Mouse (Mus musculus) spleen, adult 18-20 months (tissue): ENCODE measurements at regions not wholly inside any gene's neighbourhood (a gene's known extent, or its start where the extent isn't known, plus 50 kb on each side); places are given as distances from the start of the nearest gene placed in this dataset.

Source experiments
- DNase-seq, 2 experiments: peaks; one replicate each; pipeline ENCODE4 v3.0.0; 2022; ENCODE audit warnings: mixed read lengths in 2 of 2

- DNase-seq, result no peak
Measured at GRCm38 (mm10) chr7:69810873-69811272, 555.7 kb downstream of the Nr2f2 start.

GRCm38 (mm10) chr7:69807220-69807619 lies 559.3 kb downstream of the Nr2f2 start:
- peak in 1 of 2 experiments; percentile 5 for DNase-seq

DNA sequence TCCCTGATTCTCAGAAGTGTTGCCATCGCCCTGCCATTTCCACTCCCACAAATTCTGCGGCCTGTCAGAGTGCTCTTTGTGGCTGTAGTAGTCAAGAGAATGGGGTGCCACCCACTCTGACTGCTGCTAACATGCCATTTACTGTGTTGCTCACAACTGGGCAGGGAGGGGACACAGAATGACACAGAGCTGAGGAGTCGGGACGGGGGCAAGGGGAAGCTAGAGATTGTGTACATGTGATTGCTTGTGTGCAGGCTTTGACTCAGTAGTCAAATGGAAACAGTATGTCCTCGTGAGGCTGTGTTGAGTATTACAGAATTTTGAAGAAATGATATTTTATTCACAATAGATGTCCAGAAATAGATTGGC lies 595.6 kb downstream of the Nr2f2 start:
- DNase-seq, result no peak

DNA sequence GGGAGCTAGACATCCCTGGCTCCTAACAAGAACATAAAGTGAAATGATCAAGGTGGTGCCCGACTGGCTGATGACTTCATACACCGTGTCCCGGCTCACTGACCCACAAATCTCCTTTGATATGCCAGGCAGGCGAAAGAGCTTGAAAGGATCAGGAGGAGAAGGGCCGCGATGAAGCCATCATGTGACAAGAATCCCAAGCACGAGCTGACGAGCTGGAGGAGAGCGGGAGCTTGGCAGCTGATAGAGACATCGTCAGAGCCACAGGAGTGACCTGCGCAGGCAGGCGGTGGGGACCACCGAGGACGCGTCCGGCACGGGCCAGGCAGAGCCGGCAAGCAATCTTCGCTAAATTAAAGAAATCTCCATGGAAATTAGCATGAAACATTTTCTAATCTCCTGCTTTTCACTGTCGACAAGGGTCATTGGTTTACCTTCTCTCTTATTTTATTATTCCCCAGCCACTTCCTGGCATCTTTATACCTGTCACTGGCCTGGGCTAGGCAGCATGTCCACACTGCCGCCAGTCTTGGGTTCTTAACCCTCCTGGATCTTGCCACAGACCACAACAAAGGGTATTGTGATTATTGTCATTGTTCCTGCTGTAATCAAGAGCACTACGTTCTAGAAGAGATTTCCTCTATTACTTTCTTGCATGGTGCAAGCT lies 596.1 kb downstream of the Nr2f2 start:
- no peak for DNase-seq

DNA sequence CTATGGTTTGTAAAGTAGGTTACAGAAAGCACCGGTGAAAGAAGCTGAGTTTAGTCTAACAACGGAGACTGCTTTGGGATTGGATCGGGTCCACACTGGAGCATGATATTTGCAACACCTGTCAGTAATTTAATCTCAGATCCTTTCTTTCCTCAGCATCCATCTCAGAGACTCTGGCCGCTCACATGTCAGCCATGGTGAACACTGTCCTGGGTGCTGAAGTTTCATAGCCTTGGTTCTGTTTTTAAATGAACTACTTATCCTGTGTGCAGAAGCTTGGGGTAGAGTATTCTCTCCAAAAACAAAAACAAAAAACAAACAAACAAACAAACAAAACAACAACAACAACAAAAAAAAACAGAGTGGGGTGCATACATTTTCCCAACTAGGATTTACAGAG lies 600.1 kb downstream of the Nr2f2 start:
- DNase-seq, result no peak

DNA sequence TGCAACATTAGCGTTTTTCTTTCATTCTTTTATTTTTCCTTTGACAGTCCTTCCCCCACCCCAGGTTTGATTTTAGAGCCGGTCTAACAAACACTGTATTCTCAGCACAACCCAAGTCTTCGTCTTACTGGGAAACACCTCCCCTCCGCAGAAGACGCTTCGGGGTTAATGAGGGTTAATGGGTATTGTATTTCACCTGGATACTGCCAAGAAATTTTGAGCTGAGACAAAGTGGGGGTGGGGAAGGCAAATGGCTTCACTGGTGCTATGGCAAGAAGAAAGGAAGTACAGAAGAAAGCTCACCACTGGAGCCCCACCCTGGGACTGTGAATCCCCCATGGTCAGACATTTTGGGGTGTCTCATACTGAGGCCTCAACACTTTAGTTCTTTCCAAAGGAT lies 626.0 kb downstream of the Nr2f2 start:
- DNase-seq, result no peak

GRCm38 (mm10) chr7:69738998-69739397 lies 627.5 kb downstream of the Nr2f2 start:
- no peak for DNase-seq

DNA sequence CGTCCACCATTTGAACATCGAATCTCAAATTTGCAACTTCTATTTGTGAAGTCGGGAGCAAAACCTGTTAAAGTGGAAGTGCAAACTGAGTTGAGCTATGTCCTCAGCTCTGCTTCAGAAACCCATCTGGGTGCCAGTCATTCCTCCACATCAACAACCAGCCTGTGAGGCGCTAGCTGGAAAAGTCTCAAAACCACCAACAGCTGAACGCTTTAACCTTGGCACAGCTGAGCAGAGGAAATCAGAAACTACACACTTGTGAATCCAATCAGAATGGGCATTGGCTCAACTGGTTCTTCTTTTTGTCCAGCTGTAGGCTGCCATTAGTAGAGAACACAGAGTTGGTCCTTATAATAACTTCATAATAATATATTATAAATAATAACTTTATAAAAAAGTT lies 651.5 kb downstream of the Nr2f2 start:
- no peak for DNase-seq

DNA sequence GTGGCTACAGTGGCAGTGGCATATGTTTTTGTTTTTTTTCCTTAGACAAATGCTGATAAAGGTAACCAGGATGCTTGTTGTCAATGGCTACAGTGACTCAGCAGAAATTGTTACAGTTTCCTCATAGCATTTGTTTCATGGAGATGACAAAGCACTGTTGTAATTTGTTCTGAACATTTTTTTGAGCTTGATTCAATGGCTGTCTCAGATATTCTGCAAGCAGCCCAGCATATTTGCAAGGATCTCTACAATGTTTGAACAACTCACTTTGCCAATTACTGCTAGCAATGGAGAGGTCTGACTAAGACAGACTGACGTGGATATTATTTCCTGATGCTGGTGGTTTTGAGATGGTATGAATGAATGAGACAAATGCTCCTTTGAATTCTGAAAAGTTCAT lies 696.3 kb downstream of the Nr2f2 start:
- DNase-seq, result no peak

GRCm38 (mm10) chr7:69655583-69655982 lies 711.0 kb downstream of the Nr2f2 start:
- DNase-seq, result no peak

DNA sequence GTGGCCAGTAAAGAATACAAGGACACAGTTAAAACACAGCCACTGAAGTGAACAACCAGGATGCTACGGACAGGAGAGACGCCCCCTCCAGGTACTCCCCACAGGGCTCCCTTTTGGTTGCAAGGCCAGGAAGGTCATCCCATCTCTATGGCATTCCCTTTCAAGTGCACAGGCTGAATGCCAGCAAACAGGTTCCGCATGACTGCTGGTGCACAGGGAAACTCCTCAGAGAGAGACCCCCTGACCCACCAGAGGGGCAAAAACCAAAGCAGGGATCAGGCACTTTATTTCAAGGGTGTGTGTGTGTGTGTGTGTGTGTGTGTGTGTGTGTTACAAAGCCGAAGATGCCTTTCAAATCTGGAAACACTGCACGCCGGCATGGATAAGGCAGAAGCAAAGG lies 721.1 kb downstream of the Nr2f2 start:
- no peak for DNase-seq

DNA sequence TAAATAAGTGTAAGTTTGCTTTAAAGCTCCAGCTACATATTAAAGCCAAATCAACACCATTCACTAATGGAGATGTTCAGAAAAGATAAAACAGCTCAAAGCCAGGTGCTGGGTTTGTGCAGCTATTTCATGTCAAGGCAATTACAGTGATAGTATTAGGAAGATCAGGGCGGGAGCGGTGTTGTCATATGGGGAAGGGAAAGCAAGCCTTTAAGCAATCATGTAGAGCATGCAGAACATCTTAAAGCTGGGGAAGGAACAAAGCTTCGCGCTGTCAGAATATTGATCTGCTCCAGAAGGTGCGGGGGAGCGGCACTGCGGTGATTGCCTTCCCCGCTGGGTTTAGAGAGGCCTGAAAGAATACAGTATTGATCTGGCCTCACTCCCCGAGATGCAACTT lies 724.9 kb downstream of the Nr2f2 start:
- no peak for DNase-seq

- DNase-seq, result no peak
Measured at GRCm38 (mm10) chr7:69599866-69600265, 766.7 kb downstream of the Nr2f2 start.

- DNase-seq, result no peak
Measured at GRCm38 (mm10) chr7:69585716-69586115, 780.8 kb downstream of the Nr2f2 start.

DNA sequence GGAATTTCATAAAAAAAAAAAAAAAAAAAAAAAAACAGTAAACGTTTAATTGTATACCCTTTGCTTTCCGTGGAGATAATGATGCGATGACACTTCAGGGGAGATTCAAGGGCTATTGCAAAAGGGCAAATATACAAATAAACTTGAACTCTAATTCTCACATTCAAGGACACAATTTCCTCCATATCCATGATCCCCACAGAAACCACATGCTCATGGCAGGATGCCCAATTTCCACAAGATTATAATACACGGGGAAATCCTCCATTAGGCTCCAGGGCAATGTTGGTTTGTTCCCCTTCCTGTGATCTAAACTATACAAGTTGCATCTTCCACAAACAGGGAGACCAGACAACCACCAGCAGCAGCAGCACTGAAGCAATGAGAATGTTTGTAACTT lies 781.4 kb downstream of the Nr2f2 start:
- no peak for DNase-seq

DNA sequence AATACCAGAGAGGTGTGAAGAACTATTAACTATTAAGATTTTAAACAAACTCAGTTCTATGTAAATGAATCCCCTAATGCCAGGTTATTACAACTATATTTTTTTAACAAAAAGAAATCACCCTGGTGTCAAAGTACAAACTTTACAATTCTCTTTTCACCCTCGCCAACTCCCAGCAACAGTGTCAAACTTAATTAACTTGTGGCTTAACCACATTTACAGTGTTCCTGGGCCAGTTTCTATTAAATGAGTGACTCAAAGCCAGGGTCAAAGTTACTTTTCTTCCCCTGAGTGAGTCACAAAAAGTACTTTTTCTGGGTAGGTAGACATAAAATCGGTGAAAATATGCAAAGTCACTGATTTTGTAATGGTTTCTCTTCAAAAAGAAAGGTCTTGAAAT lies 782.0 kb downstream of the Nr2f2 start:
- DNase-seq, result no peak

- DNase-seq, result no peak
Measured at GRCm38 (mm10) chr7:69583901-69584300, 782.6 kb downstream of the Nr2f2 start.

DNA sequence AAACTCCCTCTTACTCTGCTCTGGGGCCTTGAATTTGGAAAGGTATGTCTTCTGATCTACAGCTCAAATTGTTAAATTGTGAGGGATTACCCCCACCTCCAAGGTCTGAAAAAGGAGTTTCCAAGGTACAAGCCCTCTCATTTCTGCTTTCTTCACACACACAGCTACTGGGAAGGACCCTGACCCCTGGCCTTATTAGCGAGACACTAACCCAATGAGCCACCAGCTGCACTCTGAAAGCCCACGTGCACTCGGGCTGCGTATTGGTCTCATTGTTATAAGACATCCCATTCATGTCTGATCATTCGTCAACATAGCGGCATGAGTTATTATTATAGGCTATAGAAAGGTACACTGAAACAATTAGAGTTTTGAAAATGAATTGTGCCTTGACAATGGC lies 784.9 kb downstream of the Nr2f2 start:
- no peak for DNase-seq

DNA sequence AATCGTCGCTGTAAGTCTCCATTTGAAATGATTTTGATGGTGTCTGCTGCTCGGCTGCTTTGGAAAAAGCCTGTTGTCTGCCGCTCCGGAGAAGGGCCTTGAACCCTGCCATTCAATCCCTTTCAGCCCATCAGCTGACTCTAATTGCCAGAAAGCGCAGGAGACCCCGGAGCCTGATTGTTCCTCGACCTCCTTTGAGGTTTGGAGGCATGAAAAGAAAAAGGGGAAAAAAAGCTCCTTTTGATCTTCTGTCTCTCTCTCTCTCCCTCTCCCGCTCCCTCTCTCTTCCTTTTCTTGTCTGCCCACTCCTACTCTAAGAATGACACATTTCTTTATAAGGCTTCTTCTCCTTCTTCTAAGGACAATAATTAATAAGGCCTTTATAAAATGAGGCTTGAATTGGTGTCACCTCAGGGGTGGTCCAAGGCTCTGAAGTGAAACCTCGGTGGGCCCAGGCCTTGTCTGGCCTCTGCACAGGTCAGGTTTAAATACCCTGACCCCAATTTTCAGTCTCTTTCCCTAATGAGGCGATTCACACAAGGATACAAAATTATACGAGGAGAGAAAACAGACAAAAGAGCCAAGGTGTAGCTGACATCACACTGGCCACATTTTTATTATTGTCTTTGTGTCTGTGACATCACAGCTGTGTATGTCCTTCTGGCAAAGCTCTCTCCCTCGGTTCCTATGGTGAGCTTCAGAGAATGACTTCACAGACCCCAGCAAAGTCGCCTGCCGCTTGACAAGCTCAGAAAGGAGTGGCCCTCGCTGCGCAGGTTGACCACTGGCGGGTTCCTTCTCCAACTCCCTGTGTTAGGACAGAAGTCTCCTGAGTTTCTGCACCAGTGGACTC lies 787.4 kb downstream of the Nr2f2 start:
- DNase-seq, result no peak

GRCm38 (mm10) chr7:69577754-69578153 lies 788.8 kb downstream of the Nr2f2 start:
- DNase-seq, result no peak

GRCm38 (mm10) chr7:69576596-69576995 lies 789.9 kb downstream of the Nr2f2 start:
- no peak for DNase-seq

DNA sequence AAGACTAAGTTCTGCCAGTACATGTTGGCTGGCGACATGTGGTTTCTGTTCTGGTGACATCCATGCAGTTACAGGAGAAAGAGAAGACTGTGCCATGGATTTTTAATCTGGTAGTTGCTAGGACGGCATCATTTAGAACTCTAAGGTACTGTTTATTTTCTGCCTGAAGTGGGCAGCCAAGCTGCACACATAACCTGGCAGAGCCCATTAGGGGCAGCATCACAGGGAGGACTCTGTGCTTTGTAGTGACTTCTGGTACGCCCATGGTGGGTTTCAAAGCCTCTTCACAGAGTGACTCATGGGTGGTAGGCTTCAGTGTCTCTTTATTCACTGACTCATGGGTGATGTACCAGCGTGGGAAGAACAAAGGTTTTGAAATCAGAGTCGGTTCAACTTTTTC lies 792.8 kb downstream of the Nr2f2 start:
- DNase-seq, result no peak

DNA sequence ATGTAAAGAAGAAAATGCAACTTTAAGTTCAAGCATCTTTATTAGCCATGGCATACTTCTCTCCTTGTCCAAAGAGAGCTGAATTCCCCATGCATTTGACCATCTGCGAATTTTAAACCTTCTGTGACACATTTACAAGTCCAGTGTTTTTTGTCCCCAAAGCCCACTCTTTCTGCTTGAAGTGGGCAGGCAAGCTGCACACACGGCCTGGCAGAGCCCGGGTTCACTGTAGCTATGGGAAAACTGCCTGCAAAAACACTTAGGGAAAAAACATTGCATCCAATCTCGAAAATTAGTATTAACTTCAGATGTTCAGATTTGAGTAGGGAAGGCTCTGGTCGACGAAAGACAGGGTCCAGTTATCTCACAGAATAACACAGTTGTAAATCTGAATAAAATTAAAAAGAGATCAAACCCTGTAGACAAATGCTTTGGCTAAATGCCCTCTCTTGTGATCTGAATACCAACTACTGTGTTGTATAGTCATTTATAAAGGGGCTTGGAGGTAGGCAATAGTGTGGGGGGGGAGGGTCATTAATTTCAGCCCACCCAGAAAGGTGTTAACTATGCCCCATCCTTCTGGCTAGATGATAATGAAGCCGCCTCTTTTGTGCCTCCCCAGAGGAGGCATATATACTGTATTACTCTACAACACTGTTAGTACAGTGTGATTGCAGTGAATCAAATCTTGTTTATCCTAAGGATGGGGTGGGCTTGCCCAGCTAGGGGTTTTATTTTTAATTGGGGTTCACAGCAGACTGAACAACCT lies 793.7 kb downstream of the Nr2f2 start:
- no peak for DNase-seq

GRCm38 (mm10) chr7:69566949-69567348 lies 799.6 kb downstream of the Nr2f2 start:
- DNase-seq, result no peak
